Mouse (Mus musculus) adrenal gland, adult 8-10 months (tissue): ENCODE data around the gene Wwp2. TPM values are rescaled to one million over a fixed set of nuclear protein-coding genes. Genes with fewer than 3 reads are reported as not detected.

Source experiments
- DNase-seq: peaks from one replicate; pipeline ENCODE4 v3.0.0; 2022
- total RNA-seq, 4 experiments: library from RNA; stranded (reverse); gene quantifications; 2 replicates each; pipeline ENCODE4 v1.2.4; 2022

Gene Wwp2
- total RNA-seq = 10 to 100 TPM; 37.7 to 62.9 (median 50.9) TPM

- DNase-seq = peak; percentile 56
Observed at GRCm38 (mm10) chr8:107435962-107436831, at the start of gene Wwp2. Gene Wwp2, plus strand, starts transcription at chr8:107436365.

DNA sequence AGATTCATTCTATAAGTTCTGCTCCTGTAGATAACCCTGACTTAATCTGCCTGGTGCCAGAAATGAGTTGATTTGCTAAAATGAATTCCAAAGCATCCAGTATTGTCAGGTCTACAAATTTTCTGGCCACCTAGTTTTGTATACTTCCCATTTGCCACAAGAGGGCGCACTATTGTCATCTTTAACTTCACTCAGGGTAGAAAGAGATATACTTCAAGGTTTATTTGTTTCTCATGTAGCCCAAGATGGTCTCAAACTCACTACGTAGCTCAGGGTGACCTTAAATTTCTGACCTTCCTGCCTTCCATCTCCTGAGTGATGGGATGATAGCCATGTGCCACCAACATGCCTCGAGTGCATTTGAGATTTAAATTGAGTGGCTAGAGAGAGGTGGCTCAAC is 49.5 kb upstream of the Wwp2 start:
- DNase-seq = no peak

- no peak for DNase-seq
Observed at GRCm38 (mm10) chr8:107387861-107388260, 48.3 kb upstream of the Wwp2 start.

DNA sequence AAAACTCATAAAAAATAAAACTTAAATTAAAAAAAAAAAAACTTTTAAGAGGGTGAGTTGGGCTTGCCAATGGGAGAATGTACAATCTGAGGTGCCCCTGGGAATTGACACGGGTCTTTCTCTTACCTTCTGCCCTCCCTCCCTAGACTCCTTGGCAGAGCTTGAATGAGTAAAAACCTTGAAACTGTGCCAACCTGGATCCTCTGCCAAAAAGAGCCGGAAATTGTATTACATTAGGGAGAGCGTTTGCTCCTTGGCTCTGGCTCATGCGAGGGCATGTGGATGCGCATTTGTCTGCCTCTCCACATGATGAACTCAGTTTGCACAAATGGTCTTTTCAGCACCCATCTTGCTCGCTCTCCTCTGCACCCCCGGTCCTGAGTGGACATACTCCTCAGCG is 46.6 kb upstream of the Wwp2 start:
- peak; percentile 88 for DNase-seq

DNA sequence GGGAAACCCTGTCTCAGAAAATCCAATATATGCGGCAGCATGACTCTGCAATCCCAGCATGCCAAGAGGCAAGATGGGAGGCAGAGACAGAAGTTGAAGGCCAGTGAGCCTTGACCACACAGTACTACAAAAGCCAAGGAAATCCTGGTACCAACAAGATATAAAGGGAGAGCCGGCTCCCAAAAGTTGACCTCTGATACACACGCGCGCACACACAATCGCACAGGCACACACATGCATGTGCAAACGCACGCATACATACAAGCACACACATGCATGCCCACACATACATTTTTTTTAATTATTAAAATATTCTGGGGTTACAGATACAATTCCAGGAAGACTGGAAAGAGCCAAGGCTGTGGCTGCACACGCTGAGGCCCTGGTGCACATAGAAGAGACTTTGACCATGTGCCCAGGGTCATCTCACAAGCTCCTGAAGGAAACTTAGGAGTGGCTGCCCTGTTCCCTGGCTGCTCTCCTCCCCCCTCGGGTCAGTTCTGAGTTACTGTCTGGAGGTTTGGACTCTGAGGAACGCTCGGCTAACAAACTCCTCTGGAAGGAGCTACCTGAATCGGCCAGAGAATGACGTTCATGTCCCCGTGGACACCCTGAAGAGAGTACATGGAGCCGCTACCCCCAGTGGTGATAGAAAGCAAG is 45.6 kb upstream of the Wwp2 start:
- no peak for DNase-seq

- no peak for DNase-seq
Observed at GRCm38 (mm10) chr8:107391136-107391516, 45.0 kb upstream of the Wwp2 start.

GRCm38 (mm10) chr8:107395397-107395796 is 40.8 kb upstream of the Wwp2 start:
- no peak for DNase-seq

GRCm38 (mm10) chr8:107396106-107396670 is 40.0 kb upstream of the Wwp2 start:
- no peak for DNase-seq

DNA sequence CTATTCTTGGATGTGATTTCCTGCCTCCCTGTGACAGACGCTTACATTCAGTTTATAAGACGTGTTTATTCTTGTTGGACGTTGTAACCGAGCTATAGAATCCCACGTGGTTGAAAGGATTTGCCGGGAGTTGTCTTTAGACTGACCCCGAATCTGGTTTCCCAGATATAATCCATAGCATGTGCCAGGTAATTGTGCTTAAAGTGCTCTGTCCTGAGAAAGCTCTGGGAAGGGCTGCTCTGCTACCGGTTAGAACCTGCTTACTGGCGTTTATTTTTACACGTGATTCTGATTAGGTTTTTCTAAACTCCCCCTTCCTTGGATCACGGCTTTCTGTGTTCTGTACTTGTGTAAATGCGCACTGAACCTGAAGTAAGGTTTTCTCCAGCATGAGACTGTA is 38.5 kb upstream of the Wwp2 start:
- DNase-seq = no peak

- DNase-seq = no peak
Observed at GRCm38 (mm10) chr8:107399495-107399894, 36.7 kb upstream of the Wwp2 start.

DNA sequence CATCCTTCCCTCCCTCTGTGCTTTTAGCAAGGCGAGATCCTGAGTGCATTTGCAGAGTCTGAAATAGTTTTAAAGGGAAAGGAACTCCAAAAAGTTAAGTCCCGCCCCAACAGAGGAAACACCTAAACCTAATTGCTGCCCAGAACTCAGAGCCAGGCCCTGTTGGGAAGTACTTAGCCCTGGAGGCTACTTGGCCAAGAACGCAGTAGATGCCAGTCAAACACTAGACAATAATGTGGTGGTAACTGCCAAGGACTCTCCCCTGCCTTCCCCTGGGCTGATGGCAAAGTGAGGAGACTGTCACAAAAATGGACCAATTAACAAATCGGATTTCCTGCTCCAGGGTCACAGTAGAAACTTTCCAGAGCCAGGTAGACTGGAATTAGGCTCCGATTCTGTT is 34.3 kb upstream of the Wwp2 start:
- no peak for DNase-seq

DNA sequence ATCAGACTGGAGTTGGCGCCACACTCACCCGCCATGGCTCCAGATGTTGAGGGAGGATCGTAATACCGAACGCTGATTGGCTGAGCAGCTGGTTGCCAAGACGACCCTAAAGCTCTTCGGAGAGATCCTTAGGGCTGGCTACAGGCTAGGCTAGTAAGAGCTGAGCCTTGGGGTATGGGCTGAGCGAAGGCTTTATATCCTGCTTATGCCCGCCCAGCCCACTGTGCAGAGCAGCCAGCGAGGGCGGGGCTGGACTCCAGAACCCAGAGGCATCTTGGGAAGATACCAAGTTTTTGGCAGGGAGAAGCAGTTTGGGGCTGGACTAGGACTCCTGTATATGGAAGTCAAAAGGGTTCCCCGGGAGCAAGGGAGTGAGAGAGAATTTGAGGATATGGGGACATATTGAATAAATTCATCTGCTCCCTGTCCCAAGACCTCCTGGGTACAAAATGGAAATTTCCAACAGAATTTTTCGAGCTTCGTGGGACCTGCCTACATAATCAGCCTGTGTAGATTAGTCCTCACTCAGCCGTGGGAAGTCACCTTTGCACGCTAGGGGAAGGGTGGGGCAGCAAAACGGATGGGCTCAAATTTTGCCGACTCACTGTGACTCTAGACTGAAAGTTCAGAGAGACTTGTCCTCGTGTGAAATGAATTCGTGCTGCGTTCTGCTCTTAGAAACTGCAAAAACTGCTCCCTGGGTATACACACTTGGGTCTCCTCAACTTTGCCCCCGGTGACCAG is 33.0 kb upstream of the Wwp2 start, which contains the start of gene Nqo1:
Gene Nqo1 (minus strand): TSS at position 169 of the 744 bp plus-strand sequence.
- DNase-seq = peak; percentile 64

GRCm38 (mm10) chr8:107404057-107404456 is 32.1 kb upstream of the Wwp2 start:
- DNase-seq = no peak

- no peak for DNase-seq
Observed at GRCm38 (mm10) chr8:107405935-107406334, 30.2 kb upstream of the Wwp2 start.

- DNase-seq = no peak
Observed at GRCm38 (mm10) chr8:107411391-107411790, 24.8 kb upstream of the Wwp2 start.

GRCm38 (mm10) chr8:107412552-107412951 is 23.6 kb upstream of the Wwp2 start:
- no peak for DNase-seq

- DNase-seq = no peak
Observed at GRCm38 (mm10) chr8:107413881-107414280, 22.3 kb upstream of the Wwp2 start.

GRCm38 (mm10) chr8:107417001-107417400 is 19.2 kb upstream of the Wwp2 start:
- no peak for DNase-seq

DNA sequence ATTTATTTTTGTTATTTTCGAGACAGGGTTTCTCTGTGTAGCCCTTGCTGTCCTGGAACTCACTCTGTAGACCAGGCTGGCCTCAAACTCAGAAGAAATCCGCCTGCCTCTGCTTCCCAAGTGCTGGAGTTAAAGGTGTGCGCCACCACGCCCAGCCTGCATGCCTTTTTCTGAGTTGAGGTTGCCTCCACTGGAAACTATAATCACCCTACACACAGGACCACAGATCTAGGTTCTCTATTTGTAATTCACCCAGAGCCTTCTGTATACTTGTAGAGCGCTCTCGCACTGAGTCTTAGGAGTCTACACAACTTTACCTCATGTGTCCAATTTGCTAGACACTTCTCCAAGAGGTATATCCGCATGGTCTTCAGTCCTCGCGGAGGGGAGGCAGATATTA is 12.0 kb upstream of the Wwp2 start:
- DNase-seq = no peak

- peak; percentile 94 for DNase-seq
Observed at GRCm38 (mm10) chr8:107424597-107425229, 11.5 kb upstream of the Wwp2 start, which contains the start of gene Nob1. Gene Nob1, minus strand, starts transcription at chr8:107425051.

GRCm38 (mm10) chr8:107425230-107425597 is 11.0 kb upstream of the Wwp2 start:
- no peak for DNase-seq

- no peak for DNase-seq
Observed at GRCm38 (mm10) chr8:107430821-107431220, 5.3 kb upstream of the Wwp2 start.
